Mouse (Mus musculus) midbrain, embryonic 11.5 days (tissue): ENCODE measurements around the gene Gm5426. TPM values are rescaled to one million over a fixed set of nuclear protein-coding genes. Genes with fewer than 3 reads are reported as not detected.

ENCODE experiments used
- ATAC-seq: fragments of 200-750 bp; cut with Nextera tagmentation; 2 replicates; pipeline ENCODE4 v1.8.0; 2017; ENCODE audit warnings: moderate TSS enrichment, moderate library complexity; ENCODE audit not compliant: low FRiP score
- DNase-seq: peaks from one replicate; pipeline ENCODE4 v3.0.0; 2015; ENCODE audit warnings: low spot score; ENCODE audit errors: missing footprints
- H3K27ac ChIP-seq: fragments of 300-500 bp; sonication (generic); 2 replicates; pipeline ENCODE4 v1.5.1; 2014; ENCODE audit warnings: low read depth, low read length
- H3K27me3 ChIP-seq: fragments of 300-500 bp; sonication (generic); 2 replicates; pipeline ENCODE4 v1.6.1; 2014; ENCODE audit warnings: mild to moderate bottlenecking, low read length, moderate library complexity, mixed read lengths; ENCODE audit not compliant: control insufficient read depth, insufficient read depth
- H3K36me3 ChIP-seq: fragments of 300-500 bp; sonication (generic); 2 replicates; pipeline ENCODE4 v1.6.1; 2014; ENCODE audit warnings: mild to moderate bottlenecking, low read length, moderate library complexity, mixed read lengths; ENCODE audit not compliant: control insufficient read depth, insufficient read depth
- H3K4me1 ChIP-seq: fragments of 300-500 bp; sonication (generic); 2 replicates; pipeline ENCODE4 v1.6.1; 2014; ENCODE audit warnings: low read length; ENCODE audit not compliant: control insufficient read depth, insufficient read depth
- H3K4me2 ChIP-seq: fragments of 300-500 bp; sonication (generic); 2 replicates; pipeline ENCODE4 v1.6.1; 2014; ENCODE audit warnings: mild to moderate bottlenecking, moderate library complexity
- H3K4me3 ChIP-seq: fragments of 300-500 bp; sonication (generic); 2 replicates; pipeline ENCODE4 v1.5.1; 2014; ENCODE audit warnings: low read depth, low read length
- H3K9ac ChIP-seq: fragments of 300-500 bp; sonication (generic); 2 replicates; pipeline ENCODE4 v1.6.1; 2014; ENCODE audit warnings: low read length
- H3K9me3 ChIP-seq: fragments of 300-500 bp; sonication (generic); 2 replicates; pipeline ENCODE4 v1.6.1; 2016; ENCODE audit warnings: low read length; ENCODE audit not compliant: control insufficient read depth
- WGBS: fragments of 180-500 bp; shearing (Covaris S2); extraction: QIAGEN DNeasy Blood & Tissue Kit; methylation state at CpG from one replicate; pipeline ENCODE4 v1.1.7; 2014; 5-methylcytosine and 5-hydroxymethylcytosine counted together
- polyA plus RNA-seq: library from polyadenylated mRNA; unstranded; fragments of >200 nt; fragmentation: Nextera tagmentation; extraction: Ambion mirVana; gene quantifications from 2 replicates; pipeline ENCODE4 v1.2.1, GENCODE M21; 2014

Gm5426 gene
- polyA plus RNA-seq, 1 experiment from 2014 or later = not detected

DNA sequence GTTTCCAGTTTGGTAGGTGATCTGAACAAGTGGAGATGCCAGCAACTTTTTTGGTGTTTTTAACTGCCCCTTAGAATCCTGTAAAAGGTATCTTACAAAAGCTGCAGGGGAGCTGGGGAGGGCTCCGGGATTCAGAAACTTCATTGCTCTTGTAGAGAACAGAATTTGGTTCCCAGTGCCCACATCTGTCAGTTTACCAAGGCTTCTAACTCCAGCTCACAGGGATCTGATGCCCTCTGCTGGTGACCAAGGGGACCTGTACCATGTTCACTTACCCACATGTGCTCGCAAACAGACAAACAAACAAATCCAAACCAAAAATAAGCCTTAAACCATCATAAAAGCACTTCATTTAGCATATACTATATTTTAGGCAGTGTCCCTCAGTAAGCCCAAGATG is 31.3 kb upstream of the Gm5426 start:
- WGBS = 82% methylated on average over 2 of the region's 2 CpGs
- ATAC-seq = no peak

DNA sequence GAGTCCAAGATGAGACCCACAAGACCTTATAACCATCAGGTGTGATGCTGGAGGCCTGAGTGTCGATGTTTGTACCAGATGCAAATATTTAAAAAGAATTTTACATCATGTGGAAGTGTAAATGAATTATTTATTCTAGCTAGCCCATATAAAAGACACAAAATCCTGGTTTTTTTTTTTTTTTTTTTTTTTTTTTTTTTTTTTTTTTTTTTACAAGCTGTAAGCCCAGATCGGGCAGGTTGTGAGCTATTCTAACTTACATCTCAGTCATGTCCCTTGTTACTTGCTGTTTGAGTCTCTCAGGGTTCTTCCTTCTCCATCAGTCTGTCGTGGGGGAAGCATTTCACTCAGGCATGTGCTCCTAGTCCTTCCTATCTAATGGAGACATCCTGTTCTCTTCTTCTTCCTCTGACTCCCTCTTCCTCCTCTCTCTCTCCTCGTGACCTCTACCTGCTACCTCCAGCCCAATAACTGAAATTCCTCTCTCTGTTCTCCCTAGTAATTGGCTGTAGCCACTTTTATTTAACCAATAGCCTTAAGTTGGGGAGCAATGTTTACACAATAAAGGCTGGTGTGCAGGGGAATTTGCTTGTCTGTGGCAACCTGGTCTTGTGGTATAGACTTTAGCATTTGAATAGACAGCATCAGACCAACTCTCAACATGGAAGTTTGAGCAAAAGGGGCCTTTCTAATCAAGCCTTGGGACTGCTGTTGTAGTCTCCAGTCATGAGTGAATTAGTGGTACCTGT is 29.3 kb upstream of the Gm5426 start:
- H3K36me3 ChIP-seq = no peaks in the 10 kb centered on the region
- H3K27ac ChIP-seq = no peak overlapping the region
- H3K27me3 ChIP-seq = no peaks in the 10 kb centered on the region
- no peaks in the 10 kb centered on the region for H3K4me1 ChIP-seq
- H3K4me3 ChIP-seq = no peak overlapping the region
- no peaks in the 10 kb centered on the region for H3K9me3 ChIP-seq
- no peak overlapping the region for H3K4me2 ChIP-seq
- 77% methylated on average over 4 of the region's 4 CpGs for WGBS
- ATAC-seq = no peak
- no peak for DNase-seq
- H3K9ac ChIP-seq = no peak overlapping the region

More for the DNA sequence above, 31.3 kb upstream of the Gm5426 start:
- H3K4me3 ChIP-seq = no peak overlapping the region
- DNase-seq = no peak
- no peak overlapping the region for H3K9ac ChIP-seq
- H3K4me1 ChIP-seq = no peaks in the 10 kb centered on the region
- no peak overlapping the region for H3K4me2 ChIP-seq
- no peaks in the 10 kb centered on the region for H3K9me3 ChIP-seq
- H3K36me3 ChIP-seq = no peaks in the 10 kb centered on the region
- H3K27me3 ChIP-seq = no peaks in the 10 kb centered on the region
- H3K27ac ChIP-seq = no peak overlapping the region

DNA sequence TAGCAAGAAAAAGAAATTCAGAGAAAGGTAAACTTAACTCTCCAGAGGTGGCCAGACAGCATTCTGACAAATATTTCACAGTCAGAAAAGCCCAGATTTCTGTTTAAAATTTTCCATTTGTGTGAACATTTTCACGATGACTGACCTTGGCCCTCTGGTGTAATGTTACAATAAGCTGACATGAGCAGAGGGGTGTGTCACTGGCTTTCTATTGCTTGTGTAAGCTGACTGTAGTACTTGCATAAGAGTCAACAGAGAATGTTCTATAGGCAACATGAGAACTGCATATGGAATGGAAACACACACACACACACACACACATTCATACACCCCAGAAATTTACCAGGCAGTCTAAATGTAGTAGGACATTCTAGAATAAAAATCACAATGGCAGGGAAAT is 28.6 kb upstream of the Gm5426 start:
- Histone ChIP-seq H3K27me3 (no peaks in the 10 kb centered on the region), H3K4me1 (no peaks in the 10 kb centered on the region), H3K4me2 (no peak overlapping the region), H3K9ac (no peak overlapping the region), H3K4me3 (no peak overlapping the region), H3K27ac (no peak overlapping the region), H3K36me3 (no peaks in the 10 kb centered on the region), H3K9me3 (no peaks in the 10 kb centered on the region)
- WGBS = 80% methylated on average over 1 of the region's 1 CpGs
- DNase-seq = no peak
- ATAC-seq = no peak

DNA sequence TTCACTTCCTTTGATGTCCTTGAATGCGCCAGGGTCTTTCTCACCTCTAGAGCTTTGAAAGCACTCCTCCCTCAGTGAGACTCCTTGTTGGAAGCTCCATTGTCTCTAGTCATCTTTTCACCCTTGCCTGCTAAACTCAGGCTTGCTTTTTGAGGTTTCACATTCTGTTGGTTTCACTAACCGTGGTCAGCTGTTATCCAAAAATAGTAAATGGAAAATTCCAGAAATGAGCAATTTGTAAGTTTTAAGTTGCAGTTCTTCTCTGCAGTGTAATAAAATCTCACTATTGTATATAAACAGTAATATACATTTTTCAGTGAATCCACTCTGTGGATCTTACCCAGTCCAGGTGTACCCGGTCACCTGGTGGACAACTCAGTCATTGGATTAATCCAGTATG is 21.1 kb upstream of the Gm5426 start:
- Histone ChIP-seq H3K27ac (no peak overlapping the region), H3K4me2 (no peak overlapping the region), H3K27me3 (no peaks in the 10 kb centered on the region), H3K9ac (no peak overlapping the region), H3K4me3 (no peak overlapping the region), H3K9me3 (no peaks in the 10 kb centered on the region), H3K4me1 (no peaks in the 10 kb centered on the region), H3K36me3 (no peaks in the 10 kb centered on the region)
- no peak for ATAC-seq
- DNase-seq = no peak
- WGBS = 96% methylated on average over 3 of the region's 3 CpGs

DNA sequence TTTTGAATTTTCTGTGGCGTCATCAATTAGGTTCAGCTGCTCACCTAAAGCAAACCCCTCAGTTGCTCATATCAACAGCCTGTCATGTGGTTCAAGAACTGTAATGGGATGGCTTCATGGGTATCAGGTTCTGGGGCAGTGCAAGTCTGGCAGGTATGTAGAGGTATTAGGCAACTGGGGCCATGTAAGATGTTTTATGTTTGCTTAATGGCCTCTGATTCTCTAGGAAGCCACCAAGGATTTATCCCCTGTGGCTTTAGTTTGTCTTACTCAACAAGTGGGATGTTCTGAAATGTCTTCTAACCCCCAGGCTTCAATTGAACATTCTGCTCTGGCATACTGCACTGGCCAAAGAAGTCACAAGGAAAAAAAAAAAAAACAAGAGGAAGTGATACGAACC is 15.6 kb upstream of the Gm5426 start:
- Histone ChIP-seq H3K4me2 (no peak overlapping the region), H3K27me3 (no peaks in the 10 kb centered on the region), H3K4me1 (no peaks in the 10 kb centered on the region), H3K27ac (no peak overlapping the region), H3K36me3 (no peaks in the 10 kb centered on the region), H3K4me3 (no peak overlapping the region), H3K9ac (no peak overlapping the region), H3K9me3 (no peaks in the 10 kb centered on the region)
- no peak for ATAC-seq
- WGBS = 93% methylated on average over 2 of the region's 2 CpGs
- DNase-seq = no peak

DNA sequence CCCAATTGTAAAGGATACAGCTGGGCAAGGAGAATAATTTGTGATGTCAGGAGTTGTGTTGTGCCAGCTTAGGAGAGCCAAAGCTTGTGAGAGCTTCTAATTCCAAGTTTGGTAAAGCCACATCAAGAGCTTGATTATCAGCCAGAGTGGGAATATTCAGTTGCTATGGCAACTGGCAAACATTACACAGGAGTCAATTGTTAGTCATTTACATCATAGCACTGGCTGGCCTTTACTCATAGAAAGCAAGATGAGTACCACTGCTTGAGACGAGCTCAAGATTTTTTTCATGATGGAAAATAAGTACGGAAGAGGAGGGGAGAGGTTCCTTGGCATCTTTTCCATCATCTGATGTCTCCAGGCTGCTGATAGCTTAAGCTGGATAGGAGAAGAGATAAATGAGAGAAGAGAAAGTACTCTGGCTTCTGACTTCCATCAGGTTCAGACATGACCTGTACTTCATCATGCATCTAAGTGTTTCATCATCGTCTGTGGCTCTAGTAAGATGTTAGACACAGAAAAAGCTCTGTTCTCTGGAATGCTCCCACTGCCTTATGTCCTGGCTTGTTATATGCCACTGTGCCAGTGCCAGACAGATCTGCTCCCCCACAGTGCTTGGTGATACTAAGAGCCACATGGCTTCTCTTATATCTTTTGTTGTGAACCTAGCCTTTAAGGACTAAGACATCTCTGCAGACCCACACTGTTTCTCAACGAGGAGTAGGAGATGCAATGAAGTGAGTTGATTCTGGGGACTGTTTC is 15.0 kb upstream of the Gm5426 start:
- WGBS = 78% methylated on average over 4 of the region's 4 CpGs
- no peak for ATAC-seq
- DNase-seq = no peak

DNA sequence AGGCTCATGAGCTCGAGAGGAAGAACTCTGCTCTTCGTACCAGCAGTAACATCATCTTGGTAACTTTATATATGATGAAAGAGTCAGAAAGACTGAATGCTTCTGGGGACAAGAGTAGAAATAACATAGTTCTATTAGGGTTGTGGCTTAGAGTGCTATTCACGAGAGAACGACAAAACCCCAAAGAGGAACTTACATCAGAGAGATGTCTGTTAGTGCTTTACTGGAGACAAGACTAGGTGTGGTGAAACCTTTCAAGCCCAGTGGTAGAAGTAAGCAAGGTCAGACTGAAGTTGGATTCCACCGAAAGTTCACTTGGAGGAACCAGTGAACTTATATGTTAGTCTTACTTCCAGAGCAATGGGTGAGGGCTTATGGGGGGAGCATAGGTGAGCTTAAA is 12.5 kb upstream of the Gm5426 start:
- ATAC-seq (no peak), DNase-seq (no peak)
- 91% methylated on average over 5 of the region's 5 CpGs for WGBS
- Histone ChIP-seq H3K4me2 (no peak overlapping the region), H3K9me3 (no peaks in the 10 kb centered on the region), H3K4me1 (no peaks in the 10 kb centered on the region), H3K9ac (no peak overlapping the region), H3K4me3 (no peak overlapping the region), H3K27me3 (no peaks in the 10 kb centered on the region), H3K27ac (no peak overlapping the region), H3K36me3 (no peaks in the 10 kb centered on the region)

More for the DNA sequence above, 15.0 kb upstream of the Gm5426 start:
- H3K9me3 ChIP-seq = no peaks in the 10 kb centered on the region
- no peaks in the 10 kb centered on the region for H3K27me3 ChIP-seq
- no peaks in the 10 kb centered on the region for H3K4me1 ChIP-seq
- no peak overlapping the region for H3K9ac ChIP-seq
- no peak overlapping the region for H3K27ac ChIP-seq
- no peak overlapping the region for H3K4me2 ChIP-seq
- no peak overlapping the region for H3K4me3 ChIP-seq
- no peaks in the 10 kb centered on the region for H3K36me3 ChIP-seq

DNA sequence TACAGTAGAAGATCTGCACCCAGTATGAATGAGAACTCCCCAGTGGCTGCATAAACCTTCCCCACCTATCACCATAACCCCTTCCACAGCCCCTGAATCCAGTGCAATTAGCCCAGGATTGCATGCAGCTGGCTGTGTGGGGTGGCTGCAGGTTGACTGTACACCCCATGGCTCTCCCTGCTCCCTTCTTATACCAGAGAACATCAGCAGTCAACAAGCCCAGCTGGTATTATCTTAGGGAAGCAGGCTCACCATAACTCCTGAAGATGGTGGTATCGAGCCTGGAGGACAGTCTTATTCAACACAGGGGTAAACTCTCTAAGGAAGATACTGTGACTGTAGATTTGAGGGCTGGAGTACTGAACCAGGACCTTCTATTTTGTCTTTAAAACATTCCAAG is 12.1 kb upstream of the Gm5426 start:
- H3K4me2 ChIP-seq = no peak overlapping the region
- ATAC-seq (no peak), DNase-seq (no peak)
- H3K36me3 ChIP-seq = no peaks in the 10 kb centered on the region
- no peak overlapping the region for H3K9ac ChIP-seq
- no peaks in the 10 kb centered on the region for H3K27me3 ChIP-seq
- no peaks in the 10 kb centered on the region for H3K9me3 ChIP-seq
- no peaks in the 10 kb centered on the region for H3K4me1 ChIP-seq
- no peak overlapping the region for H3K4me3 ChIP-seq
- WGBS = 91% methylated on average over 1 of the region's 1 CpGs
- no peak overlapping the region for H3K27ac ChIP-seq

DNA sequence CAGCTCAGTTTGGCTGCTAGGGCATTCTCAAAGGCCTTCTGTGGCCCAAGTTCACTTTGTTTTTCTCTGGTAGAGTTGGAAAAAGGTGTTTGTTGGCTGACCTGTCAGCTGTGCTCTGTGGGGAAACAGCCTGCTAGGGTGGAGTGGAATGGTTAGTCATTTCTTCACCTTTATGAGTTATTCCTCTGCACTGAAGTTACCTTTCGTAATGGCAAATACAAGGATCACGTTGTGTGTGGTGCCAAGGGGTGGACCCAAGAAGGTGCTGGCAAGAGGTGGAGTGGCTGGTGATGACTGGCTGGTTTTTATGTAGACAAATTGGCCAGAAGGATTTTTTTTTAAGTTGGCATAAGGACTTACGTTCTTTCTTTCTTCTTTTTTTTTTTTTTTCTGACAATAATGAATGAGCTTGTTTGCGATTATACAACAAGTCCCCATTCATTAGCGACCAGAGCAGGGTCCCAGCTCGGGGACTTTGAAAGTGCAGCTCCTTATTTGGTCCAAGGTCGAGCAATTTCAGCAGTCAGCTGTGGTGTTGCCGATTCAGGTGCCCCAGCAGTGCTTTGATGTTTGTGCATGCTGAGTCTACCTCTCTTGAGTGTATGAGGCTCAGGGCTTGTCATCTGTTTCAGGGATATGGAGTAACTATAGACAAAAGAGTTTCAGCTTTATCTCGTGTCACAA is 10.5 kb upstream of the Gm5426 start:
- no peak overlapping the region for H3K4me2 ChIP-seq
- no peak for ATAC-seq
- H3K4me1 ChIP-seq = no peaks in the 10 kb centered on the region
- no peaks in the 10 kb centered on the region for H3K9me3 ChIP-seq
- no peak overlapping the region for H3K27ac ChIP-seq
- no peak overlapping the region for H3K9ac ChIP-seq
- H3K27me3 ChIP-seq = no peaks in the 10 kb centered on the region
- 84% methylated on average over 9 of the region's 9 CpGs for WGBS
- DNase-seq = no peak
- H3K4me3 ChIP-seq = no peak overlapping the region
- H3K36me3 ChIP-seq = no peaks in the 10 kb centered on the region
